Mouse (Mus musculus) neural tube, embryonic 11.5 days (tissue): ENCODE data around the gene Yars2. TPM values are rescaled to one million over a fixed set of nuclear protein-coding genes. Genes with fewer than 3 reads are reported as not detected.
A peak's percentile ranks its signal among the peaks of the same experiment; 100 is the strongest.

Experiments
- ATAC-seq: fragments of 200-750 bp; cut with Nextera tagmentation; 2 replicates; pipeline ENCODE4 v1.8.0; 2017; ENCODE audit warnings: moderate number of reproducible peaks, mild to moderate bottlenecking, moderate TSS enrichment, moderate library complexity; ENCODE audit not compliant: insufficient read depth, low FRiP score, low TSS enrichment
- DNase-seq: peaks from one replicate; pipeline ENCODE4 v3.0.0-alpha.2; 2015; ENCODE audit warnings: low spot score
- H3K27ac ChIP-seq: fragments of 300-500 bp; sonication (generic); 2 replicates; pipeline ENCODE4 v1.5.1; 2014; ENCODE audit warnings: low read depth, mild to moderate bottlenecking, low read length
- H3K27me3 ChIP-seq: fragments of 300-500 bp; sonication (generic); 2 replicates; pipeline ENCODE4 v1.6.1; 2014; ENCODE audit warnings: mild to moderate bottlenecking, low read length, mixed read lengths; ENCODE audit not compliant: control insufficient read depth, insufficient read depth
- H3K36me3 ChIP-seq: fragments of 300-500 bp; sonication (generic); 2 replicates; pipeline ENCODE4 v1.6.1; 2014; ENCODE audit warnings: mild to moderate bottlenecking, low read length, moderate library complexity, mixed read lengths; ENCODE audit not compliant: control insufficient read depth, insufficient read depth
- H3K4me1 ChIP-seq: fragments of 300-500 bp; sonication (generic); 2 replicates; pipeline ENCODE4 v1.6.1; 2014; ENCODE audit warnings: low read length, mixed read lengths; ENCODE audit not compliant: control insufficient read depth, insufficient read depth
- H3K4me2 ChIP-seq: fragments of 300-500 bp; sonication (generic); 2 replicates; pipeline ENCODE4 v1.6.1; 2014; ENCODE audit warnings: low read depth, mild to moderate bottlenecking, moderate library complexity
- H3K4me3 ChIP-seq: fragments of 300-500 bp; sonication (generic); 2 replicates; pipeline ENCODE4 v1.5.1; 2014; ENCODE audit warnings: low read depth, low read length
- H3K9ac ChIP-seq: fragments of 300-500 bp; sonication (generic); 2 replicates; pipeline ENCODE4 v1.6.1; 2014; ENCODE audit warnings: mild to moderate bottlenecking, low read length
- H3K9me3 ChIP-seq: fragments of 300-500 bp; sonication (generic); 2 replicates; pipeline ENCODE4 v1.6.1; 2016; ENCODE audit warnings: low read length; ENCODE audit not compliant: control insufficient read depth
- WGBS: fragments of 180-500 bp; shearing (Covaris S2); extraction: QIAGEN DNeasy Blood & Tissue Kit; methylation state at CpG from one replicate; pipeline ENCODE4 v1.1.7; 2014; 5-methylcytosine and 5-hydroxymethylcytosine counted together
- polyA plus RNA-seq: library from polyadenylated mRNA; unstranded; fragments of >200 nt; fragmentation: Nextera tagmentation; extraction: Ambion mirVana; gene quantifications from 2 replicates; pipeline ENCODE4 v1.2.1, GENCODE M21; 2014

The Yars2 gene
- polyA plus RNA-seq, 1 experiment from 2014 or later = 36.9 TPM

DNA sequence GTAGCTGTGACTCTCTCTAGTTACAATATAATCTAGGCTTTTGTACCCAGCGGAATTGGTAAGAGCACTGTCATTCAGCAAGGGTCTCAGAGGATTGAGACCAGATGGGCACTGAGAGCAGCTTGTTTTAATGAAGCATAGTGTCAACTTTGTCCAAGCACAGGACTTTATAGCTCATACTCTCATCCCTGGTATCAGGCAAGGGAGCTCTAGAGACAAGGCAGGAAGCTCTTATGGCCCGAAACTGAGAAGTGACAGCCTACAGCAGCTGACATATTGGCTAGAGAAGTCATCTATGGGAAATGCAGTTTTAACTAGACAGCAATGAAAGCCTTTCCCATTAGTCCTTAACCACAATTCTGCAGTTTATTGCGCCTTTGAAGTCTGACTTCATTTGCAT, 29.8 kb upstream of the Yars2 start:
- Histone ChIP-seq H3K4me3 (no peak overlapping the region), H3K9ac (no peak overlapping the region), H3K4me2 (no peak overlapping the region), H3K9me3 (no peaks in the 10 kb centered on the region), H3K27me3 (no peaks in the 10 kb centered on the region), H3K4me1 (0 out of 2 replicates have a peak, but pooled peaks cover 4% of the 10 kb centered on the region), H3K27ac (no peak overlapping the region), H3K36me3 (no peaks in the 10 kb centered on the region)
- WGBS = 23% methylated on average over 3 of the region's 3 CpGs
- DNase-seq (no peak), ATAC-seq (peak; percentile 27; the same call in 1 of the 2 replicates)

DNA sequence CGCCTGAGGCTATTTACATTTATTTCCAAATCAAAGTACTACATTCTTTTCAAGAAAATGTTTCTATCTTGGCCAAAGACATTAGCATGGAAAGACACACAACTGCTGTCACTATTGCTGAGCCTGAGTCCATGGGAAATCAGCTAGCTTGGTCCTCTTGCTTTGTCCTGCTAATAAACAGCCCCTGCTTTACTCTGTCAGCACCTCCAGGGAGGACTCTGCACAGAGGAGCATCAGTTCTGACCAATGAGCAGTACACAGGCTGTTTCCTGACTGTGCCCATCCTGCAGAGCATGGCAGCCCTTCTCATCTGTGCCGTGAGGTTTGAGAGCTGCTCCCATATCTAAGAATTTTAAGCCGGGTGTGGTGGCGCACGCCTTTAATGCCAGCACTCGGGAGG, 29.0 kb upstream of the Yars2 start:
- Histone ChIP-seq H3K9ac (no peak overlapping the region), H3K27me3 (no peaks in the 10 kb centered on the region), H3K4me3 (no peak overlapping the region), H3K4me2 (no peak overlapping the region), H3K9me3 (no peaks in the 10 kb centered on the region), H3K4me1 (0 out of 2 replicates have a peak, but pooled peaks cover 4% of the 10 kb centered on the region), H3K36me3 (no peaks in the 10 kb centered on the region), H3K27ac (no peak overlapping the region)
- DNase-seq = no peak
- WGBS = 78% methylated on average over 6 of the region's 6 CpGs
- no peak for ATAC-seq

DNA sequence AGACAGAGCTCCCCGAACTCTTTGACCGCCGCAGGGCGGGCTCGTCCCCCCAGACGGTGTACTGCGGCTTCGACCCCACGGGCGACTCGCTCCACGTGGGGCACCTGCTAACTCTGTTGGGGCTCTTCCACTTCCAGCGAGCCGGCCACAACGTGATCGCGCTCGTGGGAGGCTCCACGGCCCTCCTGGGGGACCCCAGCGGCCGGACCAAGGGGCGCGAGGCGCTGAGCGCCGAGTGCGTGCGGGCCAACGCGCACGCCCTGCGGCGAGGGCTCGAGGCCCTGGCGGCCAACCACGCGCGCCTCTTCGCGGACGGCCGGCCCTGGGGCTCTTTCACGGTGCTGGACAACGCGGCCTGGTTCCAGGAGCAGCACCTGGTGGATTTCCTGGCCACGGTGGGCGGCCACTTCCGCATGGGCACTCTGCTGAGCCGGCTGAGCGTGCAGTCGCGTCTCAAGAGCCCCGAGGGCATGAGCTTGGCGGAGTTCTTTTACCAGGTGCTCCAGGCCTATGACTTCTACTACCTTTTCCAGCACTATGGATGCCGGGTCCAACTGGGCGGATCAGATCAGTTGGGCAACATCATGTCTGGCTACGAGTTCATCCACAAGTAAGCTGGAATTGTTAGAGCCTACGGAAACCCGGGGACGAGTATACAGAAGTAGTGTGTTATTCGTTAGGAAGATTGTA, 518 bp downstream of the Yars2 start:
- H3K4me1 ChIP-seq = peaks cover 7% of the 10 kb centered on the region
- H3K9ac ChIP-seq = peak overlapping the region; percentile 92
- peak overlapping the region; percentile 85 for H3K4me2 ChIP-seq
- no peaks in the 10 kb centered on the region for H3K36me3 ChIP-seq
- no peaks in the 10 kb centered on the region for H3K9me3 ChIP-seq
- 0% methylated on average over 60 of the region's 61 CpGs for WGBS
- ATAC-seq (peak; percentile 70), DNase-seq (peak; percentile 63)
- H3K4me3 ChIP-seq = peak overlapping the region; percentile 88
- H3K27ac ChIP-seq = peak overlapping the region; percentile 57
- H3K27me3 ChIP-seq = no peaks in the 10 kb centered on the region

DNA sequence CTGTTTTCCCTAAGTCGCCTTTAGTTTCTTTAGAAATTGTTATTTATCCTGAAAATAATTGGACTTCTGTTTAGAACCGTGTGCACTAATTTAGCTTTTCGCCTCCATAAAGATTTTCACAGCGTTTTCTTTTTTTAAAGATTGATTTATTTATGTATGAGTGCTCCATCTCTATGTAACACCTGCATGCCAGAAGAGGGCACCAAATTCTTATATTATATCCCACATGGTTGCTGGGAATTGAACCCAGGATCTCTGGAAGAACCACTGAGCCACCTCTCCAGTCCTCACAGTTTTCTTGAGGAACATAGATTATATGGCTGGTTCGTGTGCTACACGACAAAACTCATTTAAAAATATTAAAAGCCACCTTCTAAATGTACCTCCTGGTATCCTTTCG, 1.1 kb downstream of the Yars2 start:
- H3K9ac ChIP-seq = no peak overlapping the region

DNA sequence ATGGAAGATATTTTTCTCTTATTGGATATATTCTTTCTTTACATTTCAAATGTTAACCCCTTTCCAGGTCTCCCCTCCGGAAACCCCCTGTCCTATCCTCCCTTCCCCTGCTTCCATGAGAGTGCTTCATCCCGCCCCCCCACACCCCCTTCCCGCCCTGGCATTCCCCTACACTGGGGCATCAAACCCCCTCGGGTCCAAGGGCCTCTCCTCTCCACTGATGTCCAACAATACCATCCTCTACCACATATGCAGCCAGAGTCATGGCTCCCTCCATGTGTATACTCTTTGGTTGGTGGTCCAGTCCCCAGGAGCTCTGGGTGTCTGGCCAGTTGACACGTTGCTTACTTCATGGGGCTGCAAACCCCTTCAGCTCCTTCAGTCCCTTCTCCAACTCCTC, 8.6 kb downstream of the Yars2 start:
- Histone ChIP-seq H3K4me1 (no peaks in the 10 kb centered on the region), H3K4me3 (no peak overlapping the region), H3K9ac (no peak overlapping the region), H3K36me3 (no peaks in the 10 kb centered on the region), H3K4me2 (no peak overlapping the region), H3K27me3 (no peaks in the 10 kb centered on the region), H3K27ac (no peak overlapping the region), H3K9me3 (no peaks in the 10 kb centered on the region)
- DNase-seq (no peak), ATAC-seq (no peak)
- 85% methylated on average over 5 of the region's 5 CpGs for WGBS

More for the DNA sequence above, 1.1 kb downstream of the Yars2 start:
- Histone ChIP-seq H3K36me3 (no peaks in the 10 kb centered on the region), H3K4me1 (peaks cover 7% of the 10 kb centered on the region), H3K4me3 (peak overlapping the region; percentile 88), H3K4me2 (peak overlapping the region; percentile 85), H3K9me3 (no peaks in the 10 kb centered on the region), H3K27ac (no peak overlapping the region), H3K27me3 (no peaks in the 10 kb centered on the region)
- 23% methylated on average over 7 of the region's 7 CpGs for WGBS
- no peak for ATAC-seq
- DNase-seq = no peak

DNA sequence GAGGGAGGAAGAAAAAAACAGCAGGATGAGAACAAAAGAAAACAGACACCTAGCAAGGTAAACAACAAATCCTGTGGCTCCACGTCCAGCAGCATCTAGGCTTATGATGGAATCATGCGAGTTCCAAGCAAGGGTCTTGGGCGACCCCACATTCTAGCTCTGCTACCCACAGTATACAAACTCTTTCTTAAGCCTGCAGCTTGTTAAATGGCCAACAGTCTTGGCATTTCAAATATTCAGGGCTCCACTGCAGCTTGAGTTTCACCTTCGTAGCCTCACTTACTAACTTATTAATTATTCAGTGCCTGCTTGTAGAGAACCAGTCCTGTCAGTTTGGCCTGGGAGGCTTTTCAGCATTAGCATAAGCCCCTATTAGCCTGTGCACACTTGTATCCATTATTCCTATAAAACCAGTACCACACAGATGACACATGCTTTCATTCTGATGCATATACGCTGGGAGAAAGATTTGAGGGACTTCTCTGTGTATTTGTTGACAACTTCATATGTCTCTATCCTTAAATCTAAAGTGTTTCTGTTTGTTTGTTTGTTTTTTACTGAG, 23.1 kb downstream of the Yars2 start:
- ATAC-seq (no peak), DNase-seq (no peak)
- Histone ChIP-seq H3K27ac (no peak overlapping the region), H3K9me3 (no peaks in the 10 kb centered on the region), H3K4me2 (no peak overlapping the region), H3K9ac (no peak overlapping the region), H3K27me3 (no peaks in the 10 kb centered on the region), H3K4me3 (no peak overlapping the region), H3K36me3 (no peaks in the 10 kb centered on the region), H3K4me1 (no peaks in the 10 kb centered on the region)
- 88% methylated on average over 5 of the region's 5 CpGs for WGBS

DNA sequence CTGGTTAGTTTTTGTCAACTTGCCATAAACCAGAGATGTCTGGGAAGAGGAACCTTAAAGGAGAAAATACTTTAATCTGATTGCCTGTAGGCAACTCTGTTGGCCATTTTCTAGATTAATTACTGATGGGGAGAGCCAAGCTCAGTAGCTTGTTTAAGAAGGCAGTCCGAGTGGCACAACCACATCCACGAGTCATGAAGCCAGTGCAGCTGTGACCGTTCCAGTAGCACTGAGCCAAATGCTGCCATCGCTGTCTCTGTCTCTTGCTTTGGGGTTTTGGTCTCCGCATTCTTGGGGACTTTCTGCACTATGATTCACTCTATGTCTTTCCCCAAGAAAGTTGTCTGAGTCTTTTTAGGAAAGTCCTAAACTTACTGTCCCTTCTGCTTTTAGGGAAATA, 43.7 kb downstream of the Yars2 start:
- no peak overlapping the region for H3K27ac ChIP-seq
- peaks cover 2% of the 10 kb centered on the region; the same call in 1 of the 2 replicates for H3K36me3 ChIP-seq
- ATAC-seq (no peak), DNase-seq (no peak)
- no peaks in the 10 kb centered on the region for H3K4me1 ChIP-seq
- no peak overlapping the region for H3K4me3 ChIP-seq
- no peak overlapping the region for H3K4me2 ChIP-seq
- 94% methylated on average over 5 of the region's 5 CpGs for WGBS
- no peak overlapping the region for H3K9ac ChIP-seq
- no peaks in the 10 kb centered on the region for H3K9me3 ChIP-seq
- no peaks in the 10 kb centered on the region for H3K27me3 ChIP-seq

DNA sequence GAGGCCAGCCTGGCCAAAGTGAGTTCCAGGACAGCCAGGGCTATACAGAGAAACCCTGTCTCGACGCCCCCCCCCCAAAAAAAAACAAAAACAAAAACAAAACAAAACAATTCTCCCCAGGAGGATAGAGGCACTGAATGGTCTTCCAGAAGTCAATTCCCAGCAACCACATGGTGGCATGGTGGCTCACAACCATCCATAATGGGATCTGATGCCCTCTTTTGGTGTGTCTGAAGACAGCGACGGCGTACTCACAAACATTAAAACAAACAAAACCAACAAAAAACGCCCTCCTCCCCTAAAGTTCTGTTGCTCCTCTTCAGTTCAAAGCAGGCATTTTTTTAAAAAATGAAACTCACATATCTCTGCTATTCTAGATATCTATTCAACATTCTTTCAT, 55.1 kb downstream of the Yars2 start:
- peak overlapping the region; percentile 57 for H3K4me2 ChIP-seq
- WGBS = 6% methylated on average over 6 of the region's 6 CpGs
- H3K36me3 ChIP-seq = peaks cover 2% of the 10 kb centered on the region; the same call in 1 of the 2 replicates
- H3K9ac ChIP-seq = peak overlapping the region; percentile 91
- 0 out of 2 replicates have a peak, but pooled peaks cover 5% of the 10 kb centered on the region for H3K4me1 ChIP-seq
- ATAC-seq (no peak), DNase-seq (no peak)
- H3K27me3 ChIP-seq = no peaks in the 10 kb centered on the region
- no peaks in the 10 kb centered on the region for H3K9me3 ChIP-seq
- peak overlapping the region; percentile 88 for H3K4me3 ChIP-seq
- no peak overlapping the region for H3K27ac ChIP-seq
